Mouse (Mus musculus) layer of hippocampus, adult 2 months (tissue): Measurements from ENCODE around the gene Ehbp1. TPM values are rescaled to one million over a fixed set of nuclear protein-coding genes. Genes with fewer than 3 reads are reported as not detected.

ENCODE experiments used
- DNase-seq, 2 experiments: peaks; one replicate each; pipeline ENCODE4 v3.0.0; 2022; ENCODE audit warnings: low spot score in 2 of 2
- H3K27ac ChIP-seq: fragments of 200-600 bp; 2 replicates; pipeline ENCODE4 v1.8.1; 2022
- H3K4me3 ChIP-seq: fragments of 200-600 bp; 2 replicates; pipeline ENCODE4 v1.8.1; 2022; ENCODE audit warnings: mild to moderate bottlenecking
- CTCF ChIP-seq: fragments of 200-600 bp; conservative IDR thresholded peaks from 2 replicates; pipeline ENCODE4 v1.8.1; 2022; ENCODE audit warnings: antibody characterized with exemption, mild to moderate bottlenecking, moderate library complexity
- total RNA-seq, 2 experiments: library from RNA; stranded (reverse); gene quantifications; 2 replicates each; pipeline ENCODE4 v1.2.3; 2021

Ehbp1 gene
- total RNA-seq, 2 experiments from 2014 or later, result 50.6 to 51.2 TPM

GRCm38 (mm10) chr11:21985118-21985517, 357.0 kb downstream of the Ehbp1 start:
- Histone ChIP-seq H3K27ac (no peak overlapping the region), H3K4me3 (no peak overlapping the region)
- DNase-seq, result no peak
- no peak for TF ChIP-seq CTCF

GRCm38 (mm10) chr11:21974005-21974531, 368.0 kb downstream of the Ehbp1 start:
- Histone ChIP-seq H3K27ac (no peak overlapping the region), H3K4me3 (no peak overlapping the region)
- no peak for DNase-seq
- TF ChIP-seq CTCF, result peak; percentile 60

DNA sequence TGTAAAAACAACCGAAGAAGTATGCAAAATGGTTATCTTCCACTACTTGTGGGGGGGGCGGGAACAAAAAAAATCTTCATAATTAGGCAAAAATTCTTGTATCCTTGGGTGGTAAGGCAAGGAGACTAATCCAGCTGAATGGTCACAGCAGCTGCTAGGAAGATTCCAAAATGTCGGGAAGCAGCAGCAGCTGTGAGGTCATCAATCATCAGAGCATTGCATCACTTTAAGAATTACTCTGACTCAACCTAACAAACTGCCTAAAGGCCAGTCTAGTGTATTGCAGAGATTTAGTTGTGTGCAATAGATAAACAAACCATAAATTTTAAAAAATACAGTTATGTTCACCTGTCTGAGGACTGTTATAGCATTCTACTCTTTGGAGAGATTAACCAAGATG, 368.5 kb downstream of the Ehbp1 start:
- TF ChIP-seq CTCF, result no peak

DNA sequence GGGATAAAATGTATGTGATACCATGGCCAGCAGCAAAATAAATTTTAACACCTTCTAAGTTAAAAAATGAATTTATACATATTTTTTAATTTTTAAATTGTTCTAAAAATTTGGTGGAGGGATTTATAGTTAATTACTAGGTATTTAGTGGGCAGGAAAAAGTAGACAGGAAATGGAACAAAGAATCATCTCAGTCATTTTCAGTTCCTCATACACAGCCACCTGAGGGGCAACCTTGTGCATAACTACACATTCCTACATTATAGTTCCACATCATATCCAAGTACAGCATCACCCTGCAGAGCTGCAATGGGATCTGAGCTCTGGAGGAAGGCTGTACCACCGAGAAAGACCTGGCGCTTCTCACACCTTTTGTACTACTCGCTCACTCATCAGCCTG, 373.2 kb downstream of the Ehbp1 start:
- H3K4me3 ChIP-seq, result no peak overlapping the region
- H3K27ac ChIP-seq, result no peak overlapping the region
- no peak for DNase-seq
- no peak for TF ChIP-seq CTCF

More for the DNA sequence above, 368.5 kb downstream of the Ehbp1 start:
- no peak for DNase-seq
- Histone ChIP-seq H3K27ac (no peak overlapping the region), H3K4me3 (no peak overlapping the region)

Other genes with a start within 250 kb of the Ehbp1 start
- gene Tmem17, start 169.8 kb upstream of the Ehbp1 start, total RNA-seq, result 1 to 10 TPM; 4.6 to 6.1 TPM